Mouse (Mus musculus): ENCODE results near the gene Caln1. TPM values are rescaled to one million over a fixed set of nuclear protein-coding genes. Genes with fewer than 3 reads are reported as not detected.

Caln1 gene
- polyA plus RNA-seq, 1 experiment from 2014 or later = 2.0 TPM

- H3K27ac ChIP-seq = no peak overlapping the region
- WGBS = 89% methylated on average over 8 of the region's 8 CpGs
- ATAC-seq = no peak
- H3K36me3 ChIP-seq (ENCODE audit: poor library complexity, severe bottlenecking) = no peaks in the 10 kb centered on the region
- no peak overlapping the region for H3K4me2 ChIP-seq
- H3K27me3 ChIP-seq = no peaks in the 10 kb centered on the region
- H3K9ac ChIP-seq = no peak overlapping the region
- H3K9me3 ChIP-seq (replicated peaks) = 0 out of 2 replicates have a peak, but pooled peaks cover 8% of the 10 kb centered on the region
- no peaks in the 10 kb centered on the region for H3K4me1 ChIP-seq
- no peak overlapping the region for H3K4me3 ChIP-seq
Measured at GRCm38 (mm10) chr5:130400136-130400917, 31.1 kb downstream of the Caln1 start.

GRCm38 (mm10) chr5:130405201-130405600, 35.9 kb downstream of the Caln1 start:
- H3K27me3 ChIP-seq = no peaks in the 10 kb centered on the region
- no peaks in the 10 kb centered on the region for H3K36me3 ChIP-seq (ENCODE audit: poor library complexity, severe bottlenecking)
- H3K4me2 ChIP-seq = no peak overlapping the region
- H3K4me3 ChIP-seq = no peak overlapping the region
- H3K4me1 ChIP-seq = no peaks in the 10 kb centered on the region
- H3K9ac ChIP-seq = no peak overlapping the region
- 36% methylated on average over 1 of the region's 1 CpGs for WGBS
- no peak for ATAC-seq
- H3K9me3 ChIP-seq (replicated peaks) = 0 out of 2 replicates have a peak, but pooled peaks cover 8% of the 10 kb centered on the region
- no peak overlapping the region for H3K27ac ChIP-seq

GRCm38 (mm10) chr5:130409706-130410105, 40.5 kb downstream of the Caln1 start:
- Histone ChIP-seq H3K4me3 (no peak overlapping the region), H3K27me3 (no peaks in the 10 kb centered on the region), H3K4me2 (no peak overlapping the region), H3K9ac (no peak overlapping the region), H3K9me3 (replicated peaks) (0 out of 2 replicates have a peak, but pooled peaks cover 12% of the 10 kb centered on the region), H3K27ac (no peak overlapping the region), H3K4me1 (no peaks in the 10 kb centered on the region), H3K36me3 (ENCODE audit: poor library complexity, severe bottlenecking) (no peaks in the 10 kb centered on the region)
- WGBS = 90% methylated on average over 4 of the region's 6 CpGs
- ATAC-seq = no peak

GRCm38 (mm10) chr5:130411516-130411915, 42.3 kb downstream of the Caln1 start:
- H3K4me2 ChIP-seq = no peak overlapping the region
- no peak overlapping the region for H3K4me3 ChIP-seq

GRCm38 (mm10) chr5:130447438-130447837, 78.2 kb downstream of the Caln1 start:
- Histone ChIP-seq H3K4me1 (peaks cover 24% of the 10 kb centered on the region), H3K9ac (no peak overlapping the region), H3K9me3 (replicated peaks) (no peaks in the 10 kb centered on the region), H3K4me3 (no peak overlapping the region), H3K4me2 (no peak overlapping the region), H3K27me3 (peaks cover 62% of the 10 kb centered on the region), H3K27ac (no peak overlapping the region), H3K36me3 (ENCODE audit: poor library complexity, severe bottlenecking) (no peaks in the 10 kb centered on the region)
- no peak for ATAC-seq
- WGBS = 36% methylated on average over 6 of the region's 6 CpGs

More at GRCm38 (mm10) chr5:130411516-130411915, 42.3 kb downstream of the Caln1 start:
- Histone ChIP-seq H3K27ac (no peak overlapping the region), H3K27me3 (no peaks in the 10 kb centered on the region), H3K9ac (no peak overlapping the region), H3K36me3 (ENCODE audit: poor library complexity, severe bottlenecking) (no peaks in the 10 kb centered on the region), H3K4me1 (no peaks in the 10 kb centered on the region), H3K9me3 (replicated peaks) (0 out of 2 replicates have a peak, but pooled peaks cover 12% of the 10 kb centered on the region)
- WGBS = 95% methylated on average over 17 of the region's 17 CpGs
- no peak for ATAC-seq

- Histone ChIP-seq H3K36me3 (ENCODE audit: poor library complexity, severe bottlenecking) (no peaks in the 10 kb centered on the region), H3K4me3 (peak overlapping the region; percentile 54), H3K27ac (no peak overlapping the region), H3K4me2 (peak overlapping the region; percentile 98), H3K9me3 (replicated peaks) (no peaks in the 10 kb centered on the region), H3K27me3 (peaks cover 62% of the 10 kb centered on the region), H3K9ac (peak overlapping the region; percentile 65), H3K4me1 (peaks cover 24% of the 10 kb centered on the region)
- WGBS = under 1% methylated on average over 20 of the region's 20 CpGs
- peak; percentile 43; the same call in 1 of the 2 replicates for ATAC-seq
Measured at GRCm38 (mm10) chr5:130448491-130448890, 79.2 kb downstream of the Caln1 start.

- WGBS = 1% methylated on average over 62 of the region's 77 CpGs
- Histone ChIP-seq H3K4me1 (peaks cover 24% of the 10 kb centered on the region), H3K27me3 (peaks cover 62% of the 10 kb centered on the region), H3K9me3 (replicated peaks) (no peaks in the 10 kb centered on the region), H3K4me3 (peak overlapping the region; percentile 54), H3K4me2 (peak overlapping the region; percentile 98), H3K27ac (no peak overlapping the region), H3K9ac (peak overlapping the region; percentile 65), H3K36me3 (ENCODE audit: poor library complexity, severe bottlenecking) (no peaks in the 10 kb centered on the region)
- ATAC-seq = peak; percentile 77
Measured at GRCm38 (mm10) chr5:130448931-130449856, 79.9 kb downstream of the Caln1 start.

DNA sequence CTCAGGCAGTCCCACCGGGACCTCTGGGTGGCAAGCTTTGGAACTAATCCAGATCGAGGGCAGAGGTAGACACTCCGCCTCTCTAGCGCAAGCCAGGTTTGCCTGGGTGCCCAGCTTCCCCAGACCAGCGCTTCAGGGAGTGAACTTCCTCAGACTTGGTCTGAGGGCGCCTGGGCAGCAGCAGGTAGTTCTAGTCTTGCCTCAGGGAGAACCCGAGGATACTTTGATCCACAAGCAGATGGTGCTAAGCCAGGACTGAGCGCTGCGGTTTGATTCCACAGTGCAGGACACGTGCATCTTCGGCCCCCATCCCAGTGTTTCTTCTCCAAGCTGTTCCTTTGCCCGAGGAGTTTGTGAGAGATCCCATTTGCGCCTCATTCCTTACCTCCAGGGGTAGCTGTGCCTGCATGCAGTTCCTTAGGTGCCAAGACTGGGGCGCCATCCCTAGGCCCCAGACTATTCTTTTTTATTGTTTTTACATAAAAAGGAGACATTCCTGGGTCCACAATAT, 80.8 kb downstream of the Caln1 start:
- Histone ChIP-seq H3K4me1 (peaks cover 24% of the 10 kb centered on the region), H3K27me3 (peaks cover 62% of the 10 kb centered on the region), H3K9me3 (replicated peaks) (no peaks in the 10 kb centered on the region), H3K4me3 (peak overlapping the region; percentile 54), H3K9ac (peak overlapping the region; percentile 65; the same call in 1 of the 2 replicates), H3K36me3 (ENCODE audit: poor library complexity, severe bottlenecking) (no peaks in the 10 kb centered on the region), H3K4me2 (peak overlapping the region; percentile 98), H3K27ac (no peak overlapping the region)
- ATAC-seq = no peak
- WGBS = 4% methylated on average over 14 of the region's 14 CpGs

DNA sequence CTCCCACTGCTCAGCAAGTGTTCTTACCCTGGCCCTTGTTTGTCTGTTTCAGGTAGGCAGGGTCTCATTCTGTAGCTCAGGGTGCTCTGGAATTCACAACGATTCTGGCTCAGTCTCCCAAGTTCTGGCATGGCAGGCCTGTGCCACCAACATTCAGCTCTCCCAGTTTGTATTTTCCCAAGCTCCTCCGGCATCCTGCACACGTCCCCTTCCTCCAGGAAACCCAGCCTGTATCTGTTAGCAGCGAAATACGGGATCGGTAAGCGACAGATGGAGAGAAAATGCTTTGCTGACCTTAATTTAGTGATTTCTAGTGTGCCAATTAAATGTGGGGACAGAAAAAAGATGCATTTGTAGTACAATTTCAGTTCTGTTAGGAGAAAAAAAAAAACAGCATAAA, 88.8 kb downstream of the Caln1 start:
- no peaks in the 10 kb centered on the region for H3K27me3 ChIP-seq
- 89% methylated on average over 7 of the region's 7 CpGs for WGBS
- no peaks in the 10 kb centered on the region for H3K9me3 ChIP-seq (replicated peaks)
- no peaks in the 10 kb centered on the region for H3K4me1 ChIP-seq
- H3K27ac ChIP-seq = no peak overlapping the region
- H3K4me3 ChIP-seq = no peak overlapping the region
- H3K4me2 ChIP-seq = no peak overlapping the region
- no peaks in the 10 kb centered on the region for H3K36me3 ChIP-seq (ENCODE audit: poor library complexity, severe bottlenecking)
- ATAC-seq = no peak
- H3K9ac ChIP-seq = no peak overlapping the region

- no peaks in the 10 kb centered on the region for H3K36me3 ChIP-seq (ENCODE audit: poor library complexity, severe bottlenecking)
- H3K9me3 ChIP-seq (replicated peaks) = no peaks in the 10 kb centered on the region
- H3K9ac ChIP-seq = no peak overlapping the region
- H3K4me3 ChIP-seq = no peak overlapping the region
- 71% methylated on average over 10 of the region's 10 CpGs for WGBS
- no peak for ATAC-seq
- H3K27ac ChIP-seq = no peak overlapping the region
- H3K27me3 ChIP-seq = no peaks in the 10 kb centered on the region
- H3K4me1 ChIP-seq = no peaks in the 10 kb centered on the region
- no peak overlapping the region for H3K4me2 ChIP-seq
Measured at GRCm38 (mm10) chr5:130472209-130472608, 103.0 kb downstream of the Caln1 start.

DNA sequence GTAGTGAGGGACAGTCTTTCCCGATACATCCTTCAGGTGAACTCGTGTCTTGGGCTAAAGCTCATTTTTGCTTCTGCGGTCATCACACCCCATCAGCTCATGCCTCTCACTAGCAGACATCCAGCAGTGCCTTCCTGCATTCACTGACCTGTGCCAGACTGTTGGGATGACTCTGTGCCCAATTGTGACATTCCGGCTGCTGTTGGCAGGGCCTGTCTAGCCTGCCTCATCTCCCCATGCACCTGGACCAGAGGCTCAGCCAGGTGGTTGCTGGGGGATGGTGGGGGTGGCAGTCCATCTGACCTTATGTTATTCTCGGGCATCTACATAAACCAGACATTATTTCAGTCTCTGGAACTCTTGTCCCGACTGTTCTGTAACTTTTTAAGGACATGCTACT, 105.6 kb downstream of the Caln1 start:
- ATAC-seq = no peak
- Histone ChIP-seq H3K4me3 (no peak overlapping the region), H3K27me3 (no peaks in the 10 kb centered on the region), H3K4me2 (no peak overlapping the region), H3K27ac (no peak overlapping the region), H3K4me1 (no peaks in the 10 kb centered on the region), H3K9me3 (replicated peaks) (no peaks in the 10 kb centered on the region), H3K9ac (no peak overlapping the region), H3K36me3 (ENCODE audit: poor library complexity, severe bottlenecking) (no peaks in the 10 kb centered on the region)
- 88% methylated on average over 6 of the region's 6 CpGs for WGBS

DNA sequence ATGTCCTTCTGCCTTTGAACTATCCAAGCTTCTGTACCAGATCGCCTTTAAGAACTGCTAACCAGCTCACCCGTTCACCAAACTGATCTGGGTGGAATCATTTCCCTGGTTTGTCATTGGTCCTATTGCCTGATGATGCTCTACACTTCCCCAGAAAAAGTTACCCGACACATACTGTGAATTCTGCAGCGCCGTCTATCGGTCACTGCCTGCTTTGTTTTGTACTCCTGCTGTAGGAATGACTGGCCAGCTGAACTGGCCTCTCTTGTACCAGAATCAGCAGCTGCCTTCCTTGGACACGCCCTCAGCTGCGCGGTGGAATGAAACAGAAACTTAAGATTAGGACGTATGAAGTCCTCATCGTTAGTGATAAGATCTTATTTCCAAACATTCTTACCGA, 107.5 kb downstream of the Caln1 start:
- 61% methylated on average over 12 of the region's 12 CpGs for WGBS

More for the DNA sequence above, 107.5 kb downstream of the Caln1 start:
- no peaks in the 10 kb centered on the region for H3K4me1 ChIP-seq
- H3K36me3 ChIP-seq (ENCODE audit: poor library complexity, severe bottlenecking) = no peaks in the 10 kb centered on the region
- H3K27me3 ChIP-seq = no peaks in the 10 kb centered on the region
- no peak overlapping the region for H3K9ac ChIP-seq
- no peak overlapping the region for H3K4me3 ChIP-seq
- H3K4me2 ChIP-seq = no peak overlapping the region
- ATAC-seq = no peak
- no peaks in the 10 kb centered on the region for H3K9me3 ChIP-seq (replicated peaks)
- no peak overlapping the region for H3K27ac ChIP-seq
